Mouse (Mus musculus) left cerebral cortex, adult 6 months (tissue): ENCODE data around the gene Nr1h3. TPM values are rescaled to one million over a fixed set of nuclear protein-coding genes. Genes with fewer than 3 reads are reported as not detected.

ENCODE experiments used
- long read RNA-seq, 2 experiments: library from polyadenylated mRNA; unstranded; transcript quantifications; one replicate each; pipeline ENCODE4 v2.0.0; 2019 to 2020
- polyA plus RNA-seq: library from polyadenylated mRNA; unstranded; fragments of <200 nt; fragmentation: Nextera tagmentation; gene quantifications from 2 replicates; pipeline ENCODE4 v1.2.3, GENCODE M21; 2021

The Nr1h3 gene
- polyA plus RNA-seq: 2.9 and 3.7 TPM in 2 replicates
- long read RNA-seq, experiment 1, transcript Nr1h3-201 (10 exons, 1,802 nt): minor isoform, 8 of 30 reads
- long read RNA-seq, experiment 1, transcript Nr1h3-202 (10 exons, 1,738 nt): major isoform, 13 of 30 reads
- long read RNA-seq, experiment 1, partial matches to known transcripts: 2 of 30 reads
- long read RNA-seq, experiment 1, other reads (novel, unspliced or antisense): 7 of 30 reads
- long read RNA-seq, experiment 2, partial matches to known transcripts: 0 of 2 reads
- long read RNA-seq, experiment 2, other reads (novel, unspliced or antisense): 2 of 2 reads

GRCm38 (mm10) chr2:91202222-91202971 is at the start of gene Nr1h3, which contains the start of gene Acp2:
Nr1h3 (minus strand) TSS chr2:91202834.
Acp2 (plus strand) TSS chr2:91202885.

GRCm38 (mm10) chr2:91236601-91237510 is 34.2 kb upstream of the Nr1h3 start, which contains the start of gene Ddb2:
Ddb2 (minus strand) TSS chr2:91236982.

DNA sequence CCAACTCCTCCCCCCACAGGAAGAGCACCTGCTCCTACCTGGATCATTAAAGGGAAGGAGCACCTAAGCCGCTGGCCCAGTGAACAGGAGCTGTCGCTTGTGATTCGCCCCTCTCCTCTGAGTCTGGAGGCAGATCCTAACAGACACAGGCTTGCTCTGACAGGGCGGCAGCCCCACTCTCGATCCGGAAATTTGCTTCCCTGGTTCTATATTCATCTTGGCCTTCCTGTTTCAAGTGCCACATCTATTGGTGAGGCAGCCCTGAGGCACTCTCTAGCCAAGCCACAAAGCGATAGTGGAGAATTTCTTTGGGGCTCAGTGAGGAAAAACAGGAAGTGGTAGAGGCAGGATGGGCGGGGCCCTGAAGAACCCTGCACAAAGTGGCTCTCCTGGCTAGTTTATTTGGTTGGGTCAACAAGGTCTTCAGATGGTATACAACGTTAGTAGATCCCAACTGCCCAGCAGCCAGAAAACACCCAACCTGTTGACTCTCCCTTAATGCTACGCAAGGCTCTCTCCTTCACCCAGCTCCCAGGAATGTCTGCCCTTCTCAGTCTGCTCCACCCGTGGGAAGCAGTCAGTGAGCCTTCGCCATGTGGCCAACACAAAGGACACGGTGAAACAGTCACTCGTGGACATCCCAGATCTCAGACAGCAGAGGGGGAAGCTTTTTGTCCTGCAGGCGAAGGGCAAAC is 18.8 kb downstream of the Nr1h3 start, which contains the start of gene Madd:
Gene Madd, minus strand, starts transcription at position 127 of the 695 bp plus-strand sequence.

Other genes with a start within 250 kb of the Nr1h3 start
- 2.5 and 3.7 TPM in 2 replicates for gene Rapsn, start 167.2 kb downstream of the Nr1h3 start, polyA plus RNA-seq
- 246 and 259 TPM in 2 replicates for gene Psmc3, start 148.8 kb downstream of the Nr1h3 start, polyA plus RNA-seq
- gene Slc39a13, start 132.4 kb downstream of the Nr1h3 start, polyA plus RNA-seq: 7.8 and 16.0 TPM in 2 replicates
- 7.8 and 8.2 TPM in 2 replicates for gene Spi1, start 120.4 kb downstream of the Nr1h3 start, polyA plus RNA-seq
- 0.05 TPM in 2 replicates for gene Mybpc3, start 84.7 kb downstream of the Nr1h3 start, polyA plus RNA-seq
- 32.3 and 41.7 TPM in 2 replicates for gene Madd, start 19.0 kb downstream of the Nr1h3 start, polyA plus RNA-seq
- 25.5 and 29.5 TPM in 2 replicates for gene Acp2, start 51 bp upstream of the Nr1h3 start, polyA plus RNA-seq
- gene Ddb2, start 34.1 kb upstream of the Nr1h3 start, polyA plus RNA-seq: 3.7 and 4.1 TPM in 2 replicates
- 31.2 and 37.6 TPM in 2 replicates for gene Pacsin3, start 53.1 kb upstream of the Nr1h3 start, polyA plus RNA-seq
- 38.0 and 47.1 TPM in 2 replicates for gene Arfgap2, start 62.1 kb upstream of the Nr1h3 start, polyA plus RNA-seq
- 137 and 168 TPM in 2 replicates for gene 1110051M20Rik, start 241.9 kb upstream of the Nr1h3 start, polyA plus RNA-seq